Mouse (Mus musculus): ENCODE data around the gene Medag. TPM values are rescaled to one million over a fixed set of nuclear protein-coding genes. Genes with fewer than 3 reads are reported as not detected.

Medag gene
- total RNA-seq, 4 experiments from 2014 or later: 2.7 to 16.1 (median 9.2) TPM

DNA sequence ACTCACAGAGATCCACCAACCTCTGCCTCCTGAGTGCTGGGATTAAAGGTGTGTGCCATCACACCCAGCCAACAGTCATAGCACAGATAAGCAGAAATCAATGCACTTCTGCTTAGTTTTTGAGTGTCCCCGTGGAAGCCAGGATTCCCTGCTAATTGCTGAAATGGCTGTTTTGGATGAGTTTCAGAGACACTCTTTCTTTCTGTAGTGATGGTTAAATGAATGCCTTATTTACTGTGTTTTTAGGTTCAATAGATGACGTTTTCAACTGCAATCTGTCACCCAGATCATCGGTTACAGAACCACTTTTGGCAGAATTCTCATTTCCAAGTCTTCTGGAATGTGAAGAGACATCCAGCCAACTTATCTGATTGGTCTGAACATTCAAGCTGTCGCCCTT is 18.0 kb downstream of the Medag start:
- no peak for DNase-seq

DNA sequence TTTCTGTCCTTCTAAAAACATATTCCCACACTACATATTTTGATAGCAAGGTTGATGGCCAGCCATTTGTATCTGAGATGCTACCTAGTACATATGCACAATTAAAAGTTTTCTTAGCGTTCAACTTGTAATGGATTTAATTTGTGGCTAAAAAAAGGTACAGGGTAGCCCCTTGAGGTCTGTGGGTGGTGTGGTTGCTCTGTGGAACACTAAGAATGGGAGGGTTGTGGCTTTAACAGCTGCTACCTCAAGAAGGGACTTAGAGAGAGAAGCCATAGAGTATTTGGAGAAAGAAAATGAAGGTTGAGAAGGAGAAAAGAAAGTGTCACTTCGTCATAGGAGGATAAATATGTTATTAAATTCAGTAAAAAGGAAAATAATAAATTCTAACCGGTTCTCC is 19.4 kb downstream of the Medag start:
- no peak for DNase-seq

DNA sequence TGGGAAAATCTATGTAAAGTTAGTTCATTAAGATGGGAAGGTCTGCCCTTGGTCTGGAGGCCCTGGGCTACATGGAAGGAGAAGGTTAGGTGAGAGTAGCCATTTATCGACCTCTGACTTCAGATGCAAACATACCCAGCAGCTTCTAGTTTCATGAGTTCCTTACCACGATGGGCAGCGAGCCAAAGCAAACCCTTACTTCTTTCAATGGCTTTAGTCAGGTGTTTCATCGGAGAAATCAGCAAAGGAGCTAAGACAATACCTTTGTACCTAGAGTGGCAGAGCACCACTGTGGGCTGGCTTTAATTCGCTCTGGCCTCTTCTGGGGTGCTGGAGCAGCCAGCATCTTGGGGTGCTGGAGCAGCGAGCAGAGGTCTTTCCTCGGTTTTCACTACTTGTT is 22.1 kb downstream of the Medag start:
- no peak for DNase-seq

DNA sequence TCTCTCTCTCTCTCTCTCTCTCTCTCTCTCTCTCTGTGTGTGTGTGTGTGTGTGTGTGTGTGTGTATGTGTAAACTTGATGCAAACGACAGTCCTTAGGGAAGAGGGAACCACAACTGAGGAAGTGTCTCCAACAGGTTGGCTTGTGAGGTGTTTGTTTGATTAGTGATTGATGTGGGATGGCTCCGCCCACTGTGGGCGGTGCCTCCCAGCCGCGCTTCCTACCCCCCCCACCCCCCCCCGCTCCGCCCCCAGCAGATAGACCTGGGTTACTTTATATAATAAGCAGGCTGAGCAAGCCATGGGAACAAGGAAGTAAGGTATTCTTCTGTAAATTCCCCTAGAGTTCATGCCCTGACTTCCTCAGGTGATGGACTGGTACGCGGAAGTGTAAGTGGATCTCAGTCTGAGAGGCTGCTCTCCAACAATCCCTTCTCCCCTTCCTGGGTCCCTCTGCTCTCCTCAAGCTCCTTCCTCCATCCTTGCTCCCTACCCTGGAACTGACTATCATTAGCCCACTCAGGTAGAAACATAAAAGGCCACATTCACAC is 22.7 kb downstream of the Medag start:
- no peak for DNase-seq

DNA sequence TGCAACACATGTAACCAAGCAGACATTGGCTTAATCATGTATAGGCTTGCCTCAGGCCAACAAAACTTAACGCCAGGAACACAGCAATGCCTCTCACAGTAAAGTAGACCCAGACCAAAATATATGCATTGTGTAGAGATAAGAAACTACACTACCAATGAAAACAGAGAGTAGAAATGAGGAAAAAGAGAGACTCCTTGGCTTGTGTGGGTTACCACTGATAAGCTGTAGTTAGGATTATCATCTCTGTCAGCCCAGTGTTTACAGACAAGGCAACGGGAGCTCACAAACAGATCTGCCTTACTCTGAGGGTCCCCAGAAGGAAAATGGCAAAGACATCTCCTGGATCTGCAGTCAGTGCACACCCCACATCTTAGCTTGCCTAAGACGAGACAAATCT is 25.0 kb downstream of the Medag start:
- DNase-seq: no peak

DNA sequence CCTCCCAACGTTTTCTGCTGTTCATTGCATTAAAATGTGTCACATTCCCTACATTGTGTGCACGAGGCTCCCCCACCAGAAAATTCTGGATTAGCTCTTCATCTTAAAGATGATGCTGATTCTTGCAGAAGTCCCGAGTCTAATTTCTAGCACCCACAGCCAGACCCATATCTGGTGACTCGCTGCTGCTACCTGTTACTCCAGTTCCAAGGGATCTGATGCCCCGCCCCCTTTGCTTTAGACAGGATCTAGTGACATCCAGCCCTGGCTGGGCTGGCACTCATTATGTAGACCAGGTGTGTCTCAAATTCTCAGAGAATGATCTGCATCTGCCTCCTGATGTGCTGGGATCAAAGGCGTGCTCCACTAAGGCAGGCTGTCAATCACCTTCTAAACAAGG is 25.6 kb downstream of the Medag start:
- DNase-seq: no peak

DNA sequence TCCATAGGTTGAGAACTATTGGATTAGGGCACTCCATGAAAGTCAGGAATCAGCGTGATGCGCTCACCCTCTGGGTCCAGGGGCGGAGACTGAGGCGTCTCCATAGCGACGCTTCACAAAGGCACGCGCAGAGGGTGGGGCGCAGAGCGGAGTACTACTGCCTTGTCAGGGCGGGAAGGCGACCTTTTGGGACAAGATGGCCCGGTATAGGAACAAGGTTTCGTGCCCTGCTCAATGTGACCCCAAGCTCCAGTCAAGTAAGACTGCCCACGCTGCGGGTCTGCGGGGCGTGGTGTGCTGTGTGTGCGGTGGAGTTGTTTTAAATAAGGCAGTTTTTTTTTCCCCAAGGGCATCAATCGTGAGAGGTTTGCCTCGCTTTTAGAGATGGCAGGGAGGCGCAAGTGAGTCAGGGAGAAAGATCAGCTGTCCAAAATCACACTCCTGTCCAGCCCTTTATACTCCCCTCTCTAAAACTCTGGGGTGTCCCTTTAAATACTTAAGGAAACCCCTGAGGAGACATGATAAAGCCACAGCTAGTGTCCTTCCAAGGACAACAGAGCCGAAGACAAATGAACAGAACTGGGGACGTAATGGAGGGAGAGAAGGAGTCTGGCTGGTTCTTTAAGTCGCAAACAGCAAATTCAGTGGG is 28.1 kb downstream of the Medag start, which contains the start of gene Tex26:
Tex26 (plus strand) TSS at position 130 of the 649 bp plus-strand sequence.
- DNase-seq: peak; percentile 39

DNA sequence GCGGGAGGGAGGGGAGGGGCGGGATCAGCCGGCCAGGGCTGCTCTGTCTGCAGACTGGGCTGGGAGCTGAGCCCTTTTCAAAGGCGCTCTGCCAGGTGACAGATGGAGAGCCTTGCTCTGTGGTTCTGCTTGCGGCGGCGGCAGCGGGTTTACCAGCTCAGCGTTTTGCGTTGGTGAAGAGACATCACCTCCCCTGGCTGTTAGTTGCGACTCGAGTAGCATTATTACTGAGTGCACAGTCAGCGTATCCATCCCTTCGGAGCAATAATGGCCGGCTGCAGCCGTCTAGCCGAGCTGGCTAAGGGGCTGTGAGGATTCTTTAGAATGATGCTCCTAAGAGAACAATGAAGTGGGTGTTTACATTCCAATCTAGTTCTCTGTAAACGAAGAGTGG is 28.6 kb downstream of the Medag start:
- no peak for DNase-seq

DNA sequence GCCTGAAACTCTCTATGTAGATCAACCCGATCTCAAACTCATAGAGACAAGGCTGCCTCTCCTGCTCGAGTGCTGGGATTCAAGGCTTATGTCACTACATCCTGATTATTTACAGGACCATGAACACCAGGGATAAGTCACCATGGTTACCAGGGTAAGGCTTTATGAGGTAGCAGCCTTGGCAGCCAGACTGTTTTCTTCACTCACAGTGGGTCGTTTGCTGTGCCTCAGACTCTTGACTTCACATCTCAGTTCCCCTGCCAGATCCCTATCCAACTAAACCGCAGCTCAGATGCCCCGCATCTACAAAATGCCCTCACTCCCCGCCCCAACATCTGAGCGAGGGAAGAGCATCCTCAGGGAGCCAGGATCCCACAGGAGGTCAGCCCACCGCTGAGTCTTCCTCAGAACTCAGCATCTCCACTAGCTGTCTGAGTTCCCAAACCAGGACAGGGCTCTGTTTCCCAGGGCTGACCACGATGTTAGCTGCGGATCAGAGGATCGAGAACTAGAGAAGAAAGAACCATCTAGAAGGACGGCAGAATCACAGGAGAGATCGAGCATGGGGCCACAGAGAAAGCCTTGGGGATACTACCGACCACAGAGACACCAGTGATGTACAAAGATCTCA is 30.2 kb downstream of the Medag start:
- DNase-seq: no peak

DNA sequence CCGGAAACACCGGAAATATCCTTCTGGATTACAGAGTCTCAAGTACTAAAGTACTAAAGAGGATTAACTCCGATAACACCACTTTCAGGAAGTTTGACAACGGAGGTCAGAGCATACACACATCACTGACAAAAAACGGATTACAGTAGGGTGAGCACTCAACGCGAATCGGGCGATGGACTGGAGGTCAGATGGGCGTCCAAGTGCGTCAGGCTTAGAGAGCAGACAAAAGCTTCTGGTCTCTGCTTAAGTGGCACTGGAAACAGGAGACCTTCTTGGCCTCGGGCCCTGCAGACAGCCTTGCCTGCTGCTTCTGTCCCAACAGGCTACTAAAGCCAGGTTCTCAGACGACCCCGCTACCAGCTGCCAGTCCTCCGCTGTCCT is 30.7 kb downstream of the Medag start:
- no peak for DNase-seq

DNA sequence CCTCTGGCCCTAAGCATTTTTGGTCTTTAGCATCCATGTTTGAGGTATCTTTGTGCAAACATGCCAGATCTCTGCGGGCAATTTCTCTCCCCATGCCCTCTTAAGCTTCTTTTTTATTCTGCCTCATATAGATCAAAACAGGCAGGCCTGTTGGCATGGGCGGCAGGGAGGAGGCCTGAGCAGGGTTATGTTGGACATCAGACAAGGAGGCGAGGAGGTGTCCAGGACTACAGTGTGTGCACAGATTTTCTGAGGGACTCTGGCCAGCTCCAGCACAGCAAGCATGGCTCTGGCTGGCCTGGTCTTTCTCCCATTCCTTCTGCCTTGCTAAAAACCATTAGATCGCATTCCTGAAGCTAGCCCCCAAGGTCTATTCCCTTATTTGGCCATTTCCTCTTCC is 32.9 kb downstream of the Medag start:
- no peak for DNase-seq

DNA sequence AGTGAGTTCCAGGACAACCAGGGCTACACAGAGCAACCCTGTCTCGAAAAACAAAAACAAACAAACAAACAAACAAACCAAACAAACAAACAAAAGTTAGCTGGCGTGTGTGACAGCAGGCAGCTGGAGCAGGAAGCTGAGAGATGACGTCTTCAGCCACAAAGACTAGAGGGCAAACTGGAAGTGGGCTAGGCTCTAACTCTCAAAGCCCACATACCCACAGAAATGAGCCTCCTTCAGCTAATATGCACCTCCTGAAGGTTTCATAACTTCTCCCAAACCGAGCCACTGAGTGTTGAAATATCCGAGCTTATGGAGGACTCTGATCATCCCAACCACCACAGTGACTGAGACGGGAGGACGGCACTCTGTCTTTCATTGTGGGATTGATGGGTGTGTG is 34.9 kb downstream of the Medag start:
- DNase-seq: no peak

DNA sequence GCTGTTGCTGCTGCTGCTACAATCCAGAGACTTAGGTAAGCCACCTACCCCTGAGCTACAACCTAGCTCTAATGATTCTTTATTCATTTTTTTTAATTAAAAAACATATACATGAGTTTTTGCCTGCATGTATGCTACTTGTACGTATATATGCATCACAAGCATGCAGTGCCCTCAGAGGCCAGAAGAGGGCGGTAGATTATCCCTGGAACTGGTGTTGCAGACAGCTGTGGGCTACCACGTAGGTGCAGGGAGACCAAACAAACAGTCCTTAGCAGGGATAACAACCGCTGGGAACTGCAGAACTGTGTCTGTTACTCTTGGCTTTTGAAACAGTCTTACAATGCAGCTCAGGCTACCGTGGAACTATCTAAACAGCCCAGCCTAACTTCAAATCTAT is 36.2 kb downstream of the Medag start:
- DNase-seq: no peak

DNA sequence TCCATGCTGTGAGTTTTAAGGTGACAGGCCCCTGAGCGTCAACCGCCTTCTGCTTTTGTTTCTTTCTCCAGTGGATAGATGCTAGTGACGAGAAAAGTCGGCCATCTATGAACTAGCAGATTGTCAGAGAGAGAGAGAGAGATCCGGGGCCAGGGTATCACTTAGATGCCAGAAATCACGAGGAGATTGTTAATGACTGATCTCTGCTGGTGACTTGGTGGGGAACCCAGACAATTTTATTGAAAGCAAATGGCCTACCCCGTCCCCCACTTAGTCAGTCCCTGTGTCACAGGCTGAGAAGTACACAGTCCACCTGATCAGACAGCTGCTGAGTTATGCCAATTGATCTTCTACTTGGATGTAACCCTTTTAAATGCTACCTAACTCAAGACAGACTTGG is 37.9 kb downstream of the Medag start:
- no peak for DNase-seq

DNA sequence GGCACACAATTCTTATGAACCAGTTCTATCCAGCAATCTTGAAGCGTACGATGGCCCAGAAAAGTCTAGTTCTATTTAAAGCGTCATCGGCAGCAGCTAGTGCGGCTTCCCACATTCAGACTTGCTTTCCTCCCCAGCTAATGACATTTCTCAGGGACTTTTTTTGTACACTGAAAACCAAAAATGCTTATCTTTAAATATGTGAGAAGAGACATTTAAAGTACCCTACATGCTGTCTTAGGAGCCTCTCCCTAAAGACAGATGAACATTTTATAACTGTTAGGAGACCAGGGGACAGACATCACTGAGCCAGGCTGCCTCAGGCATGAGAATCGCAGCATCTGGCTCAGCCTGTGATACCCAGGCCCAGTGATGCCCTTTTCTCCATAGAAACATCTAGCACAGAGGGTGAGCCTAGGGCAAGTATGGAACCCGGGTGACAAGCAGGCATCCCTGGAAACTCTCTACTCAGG is 39.7 kb downstream of the Medag start:
- DNase-seq: no peak

DNA sequence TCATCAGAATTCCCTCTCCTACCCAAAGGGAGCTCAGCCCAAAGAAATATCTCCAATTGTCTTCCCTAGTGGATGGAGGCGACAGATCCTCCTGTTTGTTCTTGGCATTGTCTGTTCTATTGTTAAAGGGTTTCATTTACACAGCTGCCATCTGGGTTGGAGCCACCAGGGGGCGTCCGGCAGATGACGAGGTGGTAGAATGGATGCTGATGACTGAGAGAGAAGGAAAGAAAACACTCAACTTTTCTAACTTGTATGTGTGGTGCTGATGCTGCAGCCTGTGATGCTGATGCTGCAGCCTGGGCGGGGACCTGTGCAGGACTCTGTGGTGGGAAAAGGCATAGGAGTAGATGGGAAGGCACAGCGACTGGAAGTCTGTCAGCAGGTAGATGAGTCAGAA is 42.7 kb downstream of the Medag start:
- peak; percentile 22 for DNase-seq

DNA sequence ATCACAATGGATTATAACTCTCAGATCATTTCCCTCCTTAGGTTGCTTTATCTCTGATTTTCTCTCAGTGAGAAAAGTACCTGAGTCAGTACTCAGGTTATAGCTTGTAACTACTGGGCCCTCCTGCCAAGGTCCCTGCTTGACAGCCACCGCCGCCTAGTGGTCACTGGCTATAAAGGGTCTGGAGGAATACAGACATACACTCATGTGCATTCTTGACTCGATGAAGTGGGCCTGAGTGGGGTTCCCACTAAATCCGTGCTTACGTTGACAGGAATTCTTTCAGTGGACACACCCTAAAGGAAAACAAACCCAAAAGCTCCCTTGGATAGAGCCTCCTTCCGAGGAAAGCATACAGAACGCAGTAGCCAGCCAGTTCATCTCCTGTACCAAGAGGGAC is 45.0 kb downstream of the Medag start:
- DNase-seq: no peak

DNA sequence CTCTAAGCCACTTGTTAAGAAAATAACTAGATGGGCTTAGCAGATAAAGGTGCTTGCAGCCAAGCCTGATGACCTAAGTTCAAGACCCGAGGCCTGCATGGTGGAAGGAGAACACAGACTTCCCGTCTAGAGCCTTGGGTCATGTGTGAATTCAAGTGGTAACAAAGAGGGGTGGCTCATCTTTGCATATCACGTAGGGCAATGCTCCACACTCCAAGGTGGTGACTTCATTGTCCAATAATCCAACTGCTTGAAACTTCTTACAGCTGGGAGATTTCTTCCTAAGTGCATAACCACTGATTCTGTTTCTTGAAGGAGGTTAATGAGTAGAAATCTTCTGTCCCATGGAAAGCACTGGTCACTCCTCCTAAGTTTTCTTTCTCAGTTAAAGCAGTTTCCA is 50.5 kb downstream of the Medag start:
- DNase-seq: no peak

DNA sequence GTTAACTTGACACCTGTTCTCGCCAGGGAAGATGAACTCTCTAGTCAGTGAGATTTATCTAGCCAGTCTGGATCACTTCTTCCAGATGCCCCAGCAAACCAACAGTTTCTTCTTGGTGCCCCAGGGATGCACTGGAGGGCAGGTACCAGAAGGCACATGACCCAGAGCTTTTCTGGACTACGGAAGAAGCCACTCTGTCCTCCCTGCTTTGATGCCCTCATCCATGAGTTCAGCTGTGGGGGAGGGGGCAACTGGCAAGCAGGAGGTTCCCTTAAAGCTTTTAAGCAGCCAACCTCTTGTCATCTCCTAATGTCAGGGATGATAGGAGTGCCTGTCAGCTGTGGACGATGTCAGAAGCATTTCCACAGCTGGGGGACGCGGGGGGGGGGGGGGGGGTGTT is 53.8 kb downstream of the Medag start:
- DNase-seq: no peak

DNA sequence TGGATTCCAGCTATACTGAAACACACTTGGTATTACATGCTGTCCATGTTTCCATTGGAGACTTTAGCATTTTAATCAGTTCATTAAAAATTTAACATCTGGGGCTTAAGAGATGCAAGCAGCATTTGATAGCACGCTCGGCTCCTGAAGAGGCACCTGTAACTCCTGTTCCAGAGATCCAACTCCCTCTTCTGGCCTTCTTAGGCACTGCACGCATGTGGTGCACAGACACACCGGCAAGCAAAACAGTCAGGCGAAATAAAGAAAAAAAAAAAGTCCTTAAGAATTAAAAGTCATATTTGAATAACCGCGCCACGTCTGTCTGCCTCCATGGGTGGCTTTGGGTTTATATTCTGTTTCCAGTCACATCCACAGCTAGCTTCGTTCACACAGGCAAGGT is 62.6 kb downstream of the Medag start:
- no peak for DNase-seq

DNA sequence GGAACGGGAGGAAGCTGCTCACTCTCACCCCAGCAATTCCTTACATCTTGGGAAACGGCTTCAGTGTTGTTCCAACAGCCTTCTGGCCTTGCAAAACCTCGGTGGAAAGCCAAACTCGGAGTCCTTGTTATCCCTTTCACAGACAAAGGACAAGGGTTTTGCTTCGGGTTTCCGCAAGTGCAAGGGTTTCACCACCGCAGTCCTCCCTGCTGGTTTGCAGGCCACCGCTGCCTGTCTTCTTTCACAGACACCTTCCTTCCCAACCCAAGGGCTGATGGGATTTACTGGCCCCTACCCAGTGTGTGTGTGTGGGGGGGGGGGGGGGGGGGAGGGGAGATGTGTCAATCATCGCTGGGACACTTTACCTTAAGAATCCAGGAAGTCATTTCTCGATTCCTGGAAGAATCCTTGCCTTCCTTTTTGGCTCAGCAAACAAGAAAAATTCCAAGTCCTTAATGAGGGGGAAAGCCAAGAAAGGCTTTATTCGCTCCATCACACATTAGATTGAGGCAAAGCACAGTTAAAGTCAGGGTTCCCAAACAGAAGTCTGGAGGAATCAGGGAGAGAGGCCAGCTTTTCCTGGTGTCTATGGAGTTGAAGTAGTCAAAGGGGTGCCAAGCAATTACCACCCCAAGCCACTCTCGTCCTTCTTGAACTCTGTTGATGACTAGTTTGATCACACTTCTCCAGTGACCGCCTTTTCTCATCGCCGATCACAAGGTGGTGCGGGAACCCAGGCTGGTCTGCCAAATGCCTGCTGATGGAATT is 63.3 kb downstream of the Medag start:
- DNase-seq: no peak

Measured in adrenal gland, adult 8-10 months (tissue).